Mouse (Mus musculus) liver, embryonic 15.5 days (tissue): ENCODE data around the gene Prok2. TPM values are rescaled to one million over a fixed set of nuclear protein-coding genes. Genes with fewer than 3 reads are reported as not detected.

Experiments
- ATAC-seq: fragments of 200-750 bp; cut with Nextera tagmentation; 2 replicates; pipeline ENCODE4 v1.8.0; 2017; ENCODE audit warnings: moderate number of reproducible peaks, mild to moderate bottlenecking, moderate library complexity; ENCODE audit not compliant: insufficient read depth
- H3K27ac ChIP-seq: fragments of 300-500 bp; sonication (generic); replicated peaks from 2 replicates; pipeline ENCODE4 v1.5.1; 2015; ENCODE audit warnings: mild to moderate bottlenecking, inconsistent platforms
- H3K27me3 ChIP-seq: fragments of 300-500 bp; sonication (generic); 2 replicates; pipeline ENCODE4 v1.6.1; 2015; ENCODE audit warnings: mild to moderate bottlenecking, inconsistent platforms
- H3K36me3 ChIP-seq: fragments of 300-500 bp; sonication (generic); replicated peaks from 2 replicates; pipeline ENCODE4 v1.6.1; 2015; ENCODE audit warnings: moderate library complexity, mild to moderate bottlenecking, inconsistent platforms
- H3K4me1 ChIP-seq: fragments of 300-500 bp; sonication (generic); replicated peaks from 2 replicates; pipeline ENCODE4 v1.6.1; 2015; ENCODE audit warnings: inconsistent platforms
- H3K4me2 ChIP-seq: fragments of 300-500 bp; sonication (generic); 2 replicates; pipeline ENCODE4 v1.6.1; 2015; ENCODE audit warnings: moderate library complexity, mild to moderate bottlenecking, inconsistent platforms
- H3K4me3 ChIP-seq: fragments of 300-500 bp; sonication (generic); replicated peaks from 2 replicates; pipeline ENCODE4 v1.5.1; 2015; ENCODE audit warnings: mild to moderate bottlenecking, inconsistent platforms
- H3K9ac ChIP-seq: fragments of 300-500 bp; sonication (generic); 2 replicates; pipeline ENCODE4 v1.6.1; 2015; ENCODE audit warnings: moderate library complexity, mild to moderate bottlenecking, inconsistent platforms
- H3K9me3 ChIP-seq: fragments of 300-500 bp; sonication (generic); replicated peaks from 2 replicates; pipeline ENCODE4 v1.6.1; 2016; ENCODE audit warnings: inconsistent platforms
- WGBS: fragments of 180-500 bp; shearing (Covaris S2); methylation state at CpG from one replicate; pipeline ENCODE4 v1.1.7; 2015; ENCODE audit warnings: mixed read lengths; ENCODE audit not compliant: insufficient replicate concordance; 5-methylcytosine and 5-hydroxymethylcytosine counted together
- polyA plus RNA-seq: library from polyadenylated mRNA; unstranded; fragments of >200 nt; fragmentation: Nextera tagmentation; extraction: Ambion mirVana; gene quantifications from 2 replicates; pipeline ENCODE4 v1.2.1, GENCODE M21; 2015

Prok2 gene
- polyA plus RNA-seq, 1 experiment from 2014 or later = 0.08 TPM

DNA sequence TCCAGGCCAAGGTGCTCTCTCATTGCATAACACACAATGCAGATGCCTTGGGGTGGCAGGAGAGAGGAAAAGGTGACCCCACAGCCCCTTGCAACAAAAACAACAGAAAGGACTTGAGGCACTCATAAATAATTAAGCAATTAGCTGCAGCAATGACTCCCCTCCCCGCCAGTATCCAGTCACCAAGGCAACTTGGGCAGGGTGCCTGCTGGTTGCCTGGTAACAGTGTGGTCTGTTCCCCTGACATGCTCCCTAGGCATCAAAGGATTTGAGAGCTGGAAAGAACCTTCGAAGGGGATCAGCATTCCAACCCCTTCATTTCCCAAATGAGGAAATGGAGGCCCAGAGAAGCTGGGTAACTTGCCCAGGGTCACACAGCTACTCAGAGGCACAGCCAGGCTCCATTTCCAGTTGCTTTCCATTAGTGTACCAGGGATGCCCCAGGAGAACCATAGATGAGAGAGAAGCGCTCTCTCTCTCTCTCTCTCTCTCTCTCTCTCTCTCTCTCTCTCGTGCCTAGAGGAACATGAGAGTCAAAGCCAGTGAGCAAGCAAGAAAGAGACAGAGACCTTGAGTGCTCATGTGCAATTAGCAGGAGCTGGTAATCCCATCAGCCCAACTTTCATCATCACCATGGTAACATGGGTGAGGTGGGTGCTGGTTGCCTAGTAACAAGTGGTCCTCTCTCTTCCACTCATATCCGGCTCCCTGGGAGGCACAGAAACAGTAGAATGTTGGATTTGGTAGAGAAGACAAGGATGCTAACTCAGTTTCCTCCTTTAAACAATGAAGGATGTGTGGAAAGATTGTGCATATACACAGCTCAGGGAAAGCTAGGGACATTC is 56.5 kb downstream of the Prok2 start:
- H3K27ac ChIP-seq = no peak overlapping the region
- no peak overlapping the region for H3K9ac ChIP-seq
- no peak overlapping the region for H3K4me3 ChIP-seq
- 39% methylated on average over 5 of the region's 5 CpGs for WGBS
- H3K4me2 ChIP-seq = no peak overlapping the region
- no peaks in the 10 kb centered on the region for H3K36me3 ChIP-seq
- H3K9me3 ChIP-seq = no peaks in the 10 kb centered on the region
- no peak for ATAC-seq
- H3K27me3 ChIP-seq = peaks cover 42% of the 10 kb centered on the region
- H3K4me1 ChIP-seq = peaks cover 15% of the 10 kb centered on the region

DNA sequence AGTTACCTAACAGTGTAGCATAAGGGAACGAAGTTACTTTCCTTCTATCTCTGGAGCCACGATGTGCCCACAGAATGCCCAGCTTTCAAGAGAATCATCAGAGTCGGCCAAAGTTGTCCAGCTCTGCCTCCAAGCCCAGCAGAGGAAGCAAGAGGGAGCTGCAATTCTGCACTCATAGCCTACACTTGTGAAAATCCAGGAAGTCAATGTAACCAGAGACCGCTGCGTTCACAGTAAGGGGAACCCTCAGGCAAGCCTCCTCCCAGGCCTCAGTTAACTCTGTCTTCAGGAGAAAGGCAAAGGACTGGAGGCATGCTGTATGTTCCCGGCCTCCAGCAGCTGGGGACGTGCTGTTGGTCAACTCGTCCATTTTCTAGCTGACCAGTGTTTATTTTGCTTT is 58.9 kb downstream of the Prok2 start:
- peak overlapping the region; percentile 60; the same call in 1 of the 2 replicates for H3K4me3 ChIP-seq
- ATAC-seq = 0 out of 2 replicates have a peak, but pooled peaks have one; percentile 6

DNA sequence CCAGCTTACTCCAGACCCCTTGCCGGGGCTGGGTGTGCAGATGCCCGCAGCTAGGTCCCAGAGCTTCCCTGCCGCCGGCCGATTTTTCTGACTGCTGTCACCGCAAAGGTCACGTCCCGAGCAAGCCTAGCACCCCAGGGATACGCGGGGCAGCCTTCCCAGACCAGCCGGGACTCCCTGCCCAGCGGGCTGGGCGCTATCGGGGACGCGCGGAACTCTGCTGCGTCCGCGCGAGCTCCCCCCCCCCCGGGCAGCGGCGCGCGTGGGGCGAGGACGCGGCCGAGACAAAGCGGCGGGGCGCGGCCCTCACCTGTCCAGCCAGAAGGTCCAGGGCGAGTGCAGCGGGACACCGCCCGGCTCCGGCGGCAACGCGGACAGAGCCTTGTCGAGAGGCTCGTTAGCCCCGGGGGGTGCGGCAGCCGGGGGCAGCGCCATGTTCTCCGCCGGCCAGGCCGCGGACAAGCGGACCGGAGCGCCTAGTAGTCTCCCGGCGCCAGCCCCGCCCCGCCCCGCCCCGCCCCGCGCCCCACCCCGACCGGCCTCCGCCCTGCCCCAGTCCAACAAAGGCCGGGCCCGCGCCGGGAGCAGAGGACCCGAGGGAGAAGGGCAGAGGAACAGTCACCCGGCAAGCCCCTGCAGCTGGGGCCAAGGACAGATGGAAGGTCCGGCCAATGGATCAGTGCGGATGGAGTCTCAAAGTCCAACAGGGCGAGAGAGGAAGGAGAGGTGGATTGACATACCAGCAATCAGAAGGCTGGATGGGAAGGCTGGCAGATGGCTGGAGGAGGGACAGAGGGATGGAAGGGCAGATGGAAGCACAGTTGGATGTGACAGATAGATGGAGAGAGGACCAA is 59.6 kb downstream of the Prok2 start, which contains the start of the genes Eif4e3 and Gm20696:
Gene Eif4e3, minus strand, starts transcription at position 454 of the 854 bp plus-strand sequence.
Gene Gm20696, minus strand, starts transcription at position 480 of the 854 bp plus-strand sequence.
- ATAC-seq = peak; percentile 75
- Histone ChIP-seq H3K9ac (no peak within 1 kb of the TSS), H3K9me3 (no peaks in the 10 kb centered on the region), H3K27me3 (peaks cover 51% of the 10 kb centered on the region), H3K4me2 (peak within 1 kb of the TSS; percentile 67), H3K27ac (no peak within 1 kb of the TSS), H3K4me1 (peaks cover 15% of the 10 kb centered on the region), H3K36me3 (no peaks in the 10 kb centered on the region), H3K4me3 (peak within 1 kb of the TSS; percentile 60)
- under 1% methylated on average over 66 of the region's 75 CpGs for WGBS

More for the DNA sequence above, 58.9 kb downstream of the Prok2 start:
- Histone ChIP-seq H3K9me3 (no peaks in the 10 kb centered on the region), H3K27ac (no peak overlapping the region), H3K4me2 (peak overlapping the region; percentile 67), H3K36me3 (no peaks in the 10 kb centered on the region), H3K9ac (no peak overlapping the region), H3K4me1 (peaks cover 15% of the 10 kb centered on the region), H3K27me3 (peaks cover 51% of the 10 kb centered on the region)
- 24% methylated on average over 8 of the region's 8 CpGs for WGBS

DNA sequence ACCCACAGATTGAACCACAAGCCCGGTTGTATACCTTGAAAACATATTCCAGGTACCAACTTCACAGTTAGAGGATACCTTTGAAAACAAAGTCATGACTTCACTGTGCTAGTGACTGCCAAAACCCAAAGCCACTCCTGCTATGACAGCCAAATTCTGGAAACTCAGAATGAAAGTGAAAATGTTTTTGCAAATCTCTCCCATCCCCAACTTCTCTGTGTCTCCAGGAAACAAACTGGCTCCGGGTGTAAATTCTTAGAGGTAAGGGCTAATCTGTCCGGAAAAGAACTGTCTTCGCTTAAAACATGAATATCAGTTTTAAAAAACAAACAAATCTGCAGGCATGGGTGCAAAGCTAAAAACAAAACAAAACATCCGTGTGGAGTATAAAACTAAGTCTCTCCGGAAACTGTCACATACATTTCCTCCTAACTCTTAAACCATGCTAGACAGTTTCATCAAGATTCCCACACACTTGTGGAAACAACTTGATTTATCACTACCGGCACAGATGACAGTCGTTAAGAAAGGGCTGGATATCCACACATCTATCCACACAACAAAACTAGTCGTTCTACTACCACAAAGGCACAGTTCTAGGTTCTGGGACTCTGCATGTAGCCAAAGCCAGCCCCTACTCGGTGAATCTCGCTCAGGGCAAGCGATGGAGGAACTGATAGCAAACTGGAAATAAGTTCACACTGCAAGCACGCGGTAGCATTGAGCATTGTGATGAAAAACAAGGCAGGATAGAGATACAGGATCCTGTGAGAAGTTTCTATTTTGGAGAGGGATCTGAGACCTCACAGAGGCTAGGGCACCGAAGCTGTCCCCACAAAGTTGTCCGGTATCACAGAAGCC is 60.5 kb downstream of the Prok2 start:
- no peak for ATAC-seq
- peak overlapping the region; percentile 67 for H3K4me2 ChIP-seq
- H3K36me3 ChIP-seq = no peaks in the 10 kb centered on the region
- H3K9me3 ChIP-seq = no peaks in the 10 kb centered on the region
- H3K9ac ChIP-seq = no peak overlapping the region
- H3K4me1 ChIP-seq = peaks cover 15% of the 10 kb centered on the region
- H3K27ac ChIP-seq = no peak overlapping the region
- H3K27me3 ChIP-seq = peaks cover 51% of the 10 kb centered on the region
- H3K4me3 ChIP-seq = peak overlapping the region; percentile 60
- 12% methylated on average over 16 of the region's 16 CpGs for WGBS

DNA sequence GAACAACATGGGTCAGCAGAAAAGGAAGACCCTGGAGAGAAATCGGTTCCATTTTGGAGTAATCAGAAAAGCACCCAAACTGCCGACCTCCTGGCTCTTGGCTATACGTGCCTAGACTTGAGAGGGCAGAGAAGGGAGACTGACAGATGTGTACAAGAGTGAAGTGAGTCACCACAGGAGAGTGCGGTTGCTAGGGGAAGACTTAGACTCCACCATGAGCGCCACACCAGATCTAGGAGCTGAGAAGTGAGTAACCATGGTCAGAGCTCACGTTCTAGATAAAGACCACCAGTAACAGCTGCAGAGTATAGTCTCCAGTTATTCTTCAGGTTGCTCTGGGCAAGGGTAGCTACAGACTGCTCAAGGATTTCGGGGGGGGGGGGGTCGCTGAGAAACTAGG is 63.0 kb downstream of the Prok2 start:
- H3K36me3 ChIP-seq = no peaks in the 10 kb centered on the region

More for the DNA sequence above, 63.0 kb downstream of the Prok2 start:
- Histone ChIP-seq H3K27ac (no peak overlapping the region), H3K4me1 (peaks cover 15% of the 10 kb centered on the region), H3K4me2 (no peak overlapping the region), H3K9ac (no peak overlapping the region), H3K4me3 (no peak overlapping the region), H3K27me3 (peaks cover 43% of the 10 kb centered on the region), H3K9me3 (no peaks in the 10 kb centered on the region)
- 54% methylated on average over 8 of the region's 8 CpGs for WGBS
- ATAC-seq = no peak

Other genes with a start within 250 kb of the Prok2 start
- gene Foxp1, start 203.7 kb downstream of the Prok2 start, polyA plus RNA-seq = 15.2 and 15.4 TPM in 2 replicates
- gene Eif4e3, start 59.6 kb downstream of the Prok2 start, polyA plus RNA-seq = 1.9 and 2.2 TPM in 2 replicates
- gene Gm20696, start 59.6 kb downstream of the Prok2 start, polyA plus RNA-seq = 0.75 and 0.88 TPM in 2 replicates
- 0.05 and 0.09 TPM in 2 replicates for gene Gpr27, start 33.7 kb downstream of the Prok2 start, polyA plus RNA-seq